8 mouse cellular contexts compared by ENCODE assay signal in genomic region chr12:17176757-17177092, GRCm38 (mm10). TPM values are rescaled to one million over a fixed set of nuclear protein-coding genes. Genes with fewer than 3 reads are reported as not detected.
DNase-seq lines count a peak whose midpoint lies in the region; ATAC-seq and TF ChIP-seq lines count a peak whose summit lies in the region.

TSS of gene Kcnf1 (minus strand) at chr12:17176888.

- intact Hi-C loops in left cerebral cortex, postnatal 36 days (cut with DNase I): loop anchor here (2.0 kb wide), 1 partner anchor 144 kb away; no protein-coding TSS in a partner anchor

- peaks cover 14% of the 10 kb centered on the region for H3K27me3 ChIP-seq in lung, postnatal 0 days (replicated peaks; ENCODE audit: insufficient read depth, low read length)
- H3K27me3 ChIP-seq in forebrain, embryonic 15.5 days: peaks cover 11% of the 10 kb centered on the region

- H3K4me2 ChIP-seq in lung, postnatal 0 days (replicated peaks; ENCODE audit: low read depth, low read length): peak within 1 kb of the TSS; percentile 66
- peak within 1 kb of the TSS; percentile 98 for H3K4me2 ChIP-seq in forebrain, embryonic 15.5 days (replicated peaks)

- TF ChIP-seq CTCF in lung, postnatal 0 days (IDR thresholded peaks at IDR 0.05): no peak

- H3K27ac ChIP-seq in lung, postnatal 0 days (ENCODE audit: low read length): no peak within 1 kb of the TSS
- peak within 1 kb of the TSS; percentile 67 for H3K27ac ChIP-seq in forebrain, embryonic 15.5 days (replicated peaks)

- H3K4me3 ChIP-seq in lung, postnatal 0 days (ENCODE audit: low read depth, low read length): peak within 1 kb of the TSS; percentile 31
- peak within 1 kb of the TSS; percentile 57 for H3K4me3 ChIP-seq in forebrain, embryonic 15.5 days

- DNase-seq in lung, postnatal 0 days (ENCODE audit: low spot score): no peak
- no peak for DNase-seq in lung, adult 18-20 months
- no peak for DNase-seq in left cerebral cortex, postnatal 36 days (ENCODE audit: low spot score in 2 of 2)
- DNase-seq in skeletal muscle tissue, adult 2 months (ENCODE audit: low read depth, low spot score): peak; percentile 11
- no peak for DNase-seq in right cerebral cortex, postnatal 14 days
- no peak for DNase-seq in thymus, postnatal 14 days
- DNase-seq in embryo, embryonic 10.5 days (ENCODE audit: low spot score): no peak

- peak; percentile 63 for ATAC-seq in lung, postnatal 0 days
- ATAC-seq in forebrain, embryonic 15.5 days (replicated peaks): peak; percentile 44

- no peaks in the 10 kb centered on the region for H3K9me3 ChIP-seq in lung, postnatal 0 days (ENCODE audit: low read length)
- no peaks in the 10 kb centered on the region for H3K9me3 ChIP-seq in forebrain, embryonic 15.5 days

- H3K36me3 ChIP-seq in lung, postnatal 0 days (ENCODE audit: insufficient read depth, low read length): no peaks in the 10 kb centered on the region
- H3K36me3 ChIP-seq in forebrain, embryonic 15.5 days: no peaks in the 10 kb centered on the region

- 0 out of 2 replicates have a peak within 1 kb of the TSS, but pooled peaks have one; percentile 12 for H3K9ac ChIP-seq in lung, postnatal 0 days (replicated peaks; ENCODE audit: low read depth)
- peak within 1 kb of the TSS; percentile 65 for H3K9ac ChIP-seq in forebrain, embryonic 15.5 days (replicated peaks)

- TF ChIP-seq EP300 in lung, postnatal 0 days (IDR thresholded peaks at IDR 0.05): no peak

- no peaks in the 10 kb centered on the region; the same call in 1 of the 2 replicates for H3K4me1 ChIP-seq in lung, postnatal 0 days (ENCODE audit: insufficient read depth, low read depth, low read length)
- H3K4me1 ChIP-seq in forebrain, embryonic 15.5 days: peaks cover 14% of the 10 kb centered on the region

- WGBS in lung, postnatal 0 days: 23% methylated on average over 4 of the region's 4 CpGs
- 17% methylated on average over 4 of the region's 4 CpGs for WGBS in forebrain, embryonic 15.5 days

RNA-seq across cellular contexts. Expression of gene Kcnf1, which starts in this region (rescaled TPM):
- 0.08 and 0.15 TPM in 2 replicates for polyA plus RNA-seq in lung, postnatal 0 days (2015; fragmentation: Nextera tagmentation; extraction: Ambion mirVana)
- polyA plus RNA-seq in forebrain, embryonic 15.5 days (2015; fragmentation: Nextera tagmentation; extraction: Ambion mirVana): 4.0 and 4.1 TPM in 2 replicates
- total RNA-seq in left cerebral cortex, postnatal 36 days (2021): 100 to 1,000 TPM; 102 to 115 TPM

Comparison
In these comparisons a context has a peak if more than half of its experiments do, and no peak if none do; other contexts are left out.
1. Peak in ATAC-seq, H3K4me3 ChIP-seq, H3K9ac ChIP-seq and H3K4me2 ChIP-seq in lung, postnatal 0 days; RNA of the gene not detected or under 1 TPM.